Mouse (Mus musculus) embryonic facial prominence, embryonic 11.5 days (tissue): ENCODE measurements at regions not wholly inside any gene's neighbourhood (a gene's known extent, or its start where the extent isn't known, plus 50 kb on each side); places are given as distances from the start of the nearest gene placed in this dataset.

Experiments used
- ATAC-seq: fragments of 200-750 bp; cut with Nextera tagmentation; replicated peaks from 2 replicates; pipeline ENCODE4 v1.8.0; 2017; ENCODE audit warnings: low read depth; ENCODE audit not compliant: insufficient number of reproducible peaks, low FRiP score, low TSS enrichment
- DNase-seq: peaks from one replicate; pipeline ENCODE4 v3.0.0-alpha.2; 2015; ENCODE audit warnings: low spot score
- H3K27ac ChIP-seq: fragments of 300-500 bp; sonication (generic); replicated peaks from 2 replicates; pipeline ENCODE4 v1.5.1; 2014; ENCODE audit warnings: mild to moderate bottlenecking, low read depth, low read length, control low read depth
- H3K27me3 ChIP-seq: fragments of 300-500 bp; sonication (generic); 2 replicates; pipeline ENCODE4 v1.6.1; 2014; ENCODE audit warnings: mild to moderate bottlenecking, low read length, moderate library complexity, mixed read lengths; ENCODE audit not compliant: control insufficient read depth, insufficient read depth
- H3K36me3 ChIP-seq: fragments of 300-500 bp; sonication (generic); replicated peaks from 2 replicates; pipeline ENCODE4 v1.6.1; 2014; ENCODE audit warnings: low read depth, mild to moderate bottlenecking, low read length, moderate library complexity, mixed read lengths; ENCODE audit not compliant: control insufficient read depth, insufficient read depth
- H3K4me1 ChIP-seq: fragments of 300-500 bp; sonication (generic); 2 replicates; pipeline ENCODE4 v1.6.1; 2014; ENCODE audit warnings: low read length, mixed read lengths; ENCODE audit not compliant: control insufficient read depth, insufficient read depth
- H3K4me2 ChIP-seq: fragments of 300-500 bp; sonication (generic); 2 replicates; pipeline ENCODE4 v1.6.1; 2014; ENCODE audit warnings: low read depth, mild to moderate bottlenecking, control low read depth, low read length, moderate library complexity
- H3K4me3 ChIP-seq: fragments of 300-500 bp; sonication (generic); 2 replicates; pipeline ENCODE4 v1.5.1; 2014; ENCODE audit warnings: low read depth, low read length, control low read depth
- H3K9ac ChIP-seq: fragments of 300-500 bp; sonication (generic); replicated peaks from 2 replicates; pipeline ENCODE4 v1.6.1; 2014; ENCODE audit warnings: mild to moderate bottlenecking, control low read depth, low read length
- H3K9me3 ChIP-seq: fragments of 300-500 bp; sonication (generic); replicated peaks from 2 replicates; pipeline ENCODE4 v1.6.1; 2016; ENCODE audit warnings: mild to moderate bottlenecking, low read length, inconsistent platforms, mixed read lengths; ENCODE audit not compliant: control insufficient read depth
- WGBS: fragments of 180-500 bp; shearing (Covaris S2); extraction: QIAGEN DNeasy Blood & Tissue Kit; methylation state at CpG from one replicate; pipeline ENCODE4 v1.1.7; 2014; 5-methylcytosine and 5-hydroxymethylcytosine counted together

DNA sequence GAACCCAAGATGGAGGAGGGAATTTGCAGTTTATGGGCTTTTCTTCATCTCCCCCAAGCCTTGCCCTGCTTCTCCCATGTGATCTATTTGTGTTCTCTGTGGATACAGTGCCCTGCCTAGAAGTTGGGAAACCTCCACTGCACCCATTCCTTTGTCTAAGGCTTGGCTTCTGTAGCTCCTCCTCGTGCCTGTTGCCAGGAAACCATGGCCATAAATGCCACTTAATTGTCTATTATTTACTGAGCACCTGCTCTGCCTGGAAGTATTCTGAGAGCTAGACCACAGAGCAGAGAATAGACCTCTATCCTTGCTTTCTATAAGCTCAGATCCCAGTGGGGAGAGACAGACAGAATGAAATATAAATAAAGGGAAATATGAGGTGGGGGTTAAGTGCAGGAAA is 93.7 kb downstream of the Gm10604 start:
- ATAC-seq: no peak
- DNase-seq: no peak
- no peaks in the 10 kb centered on the region for H3K27me3 ChIP-seq

DNA sequence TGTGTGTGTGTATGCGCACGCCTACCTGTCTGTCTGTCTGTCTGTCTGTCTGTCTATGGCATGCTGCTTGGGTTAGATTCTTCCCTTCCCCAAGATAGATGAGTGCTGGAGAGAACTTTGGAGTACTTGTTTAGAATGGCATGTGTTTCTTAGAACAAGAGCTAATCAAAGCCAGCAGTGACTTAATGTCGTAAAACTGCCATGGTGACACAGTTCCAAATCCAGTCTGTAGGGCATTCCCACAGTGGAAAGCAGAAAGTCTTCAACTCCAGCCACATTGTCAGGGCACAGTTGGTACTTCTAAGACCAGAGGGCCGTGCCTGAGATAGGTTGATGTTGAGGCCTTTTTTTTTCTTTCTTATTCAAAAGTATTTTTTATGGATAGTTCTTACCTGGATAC is 95.6 kb downstream of the Gm10604 start:
- peak; percentile 72 for DNase-seq
- no peaks in the 10 kb centered on the region for H3K27me3 ChIP-seq
- no peak overlapping the region for H3K9ac ChIP-seq
- H3K4me2 ChIP-seq: no peak overlapping the region
- H3K9me3 ChIP-seq: no peaks in the 10 kb centered on the region
- 75% methylated on average over 4 of the region's 4 CpGs for WGBS
- no peak overlapping the region for H3K27ac ChIP-seq
- no peaks in the 10 kb centered on the region for H3K36me3 ChIP-seq
- H3K4me1 ChIP-seq: no peaks in the 10 kb centered on the region
- H3K4me3 ChIP-seq: no peak overlapping the region
- no peak for ATAC-seq

More for the DNA sequence above, 93.7 kb downstream of the Gm10604 start:
- WGBS: 42% methylated on average over 1 of the region's 1 CpGs
- Histone ChIP-seq H3K4me1 (no peaks in the 10 kb centered on the region), H3K27ac (no peak overlapping the region), H3K9me3 (no peaks in the 10 kb centered on the region), H3K9ac (no peak overlapping the region), H3K4me2 (no peak overlapping the region), H3K4me3 (no peak overlapping the region), H3K36me3 (no peaks in the 10 kb centered on the region)

DNA sequence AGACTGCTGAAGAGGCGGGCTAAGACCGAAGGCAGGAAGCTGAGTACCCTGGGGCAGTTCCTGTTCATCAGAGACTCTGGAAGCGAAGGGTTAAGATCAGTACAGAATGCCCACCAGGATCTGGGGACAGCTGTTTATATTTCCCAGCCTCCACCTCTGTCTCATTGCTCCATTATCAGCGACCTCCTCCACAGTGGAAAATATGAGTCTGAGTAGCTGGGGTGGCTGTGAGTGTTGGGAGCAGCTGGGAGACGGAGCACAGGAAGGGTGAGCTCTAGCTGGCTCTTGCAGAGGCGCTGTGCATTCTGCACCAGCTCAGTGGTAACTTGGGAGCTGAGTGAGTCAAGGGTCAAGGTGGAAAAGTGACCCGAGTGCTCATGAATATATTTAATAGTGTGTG is 96.2 kb downstream of the Gm10604 start:
- Histone ChIP-seq H3K4me1 (no peaks in the 10 kb centered on the region), H3K4me2 (no peak overlapping the region), H3K9me3 (no peaks in the 10 kb centered on the region), H3K36me3 (no peaks in the 10 kb centered on the region), H3K4me3 (no peak overlapping the region), H3K27ac (no peak overlapping the region), H3K27me3 (no peaks in the 10 kb centered on the region), H3K9ac (no peak overlapping the region)
- ATAC-seq (peak; percentile 49), DNase-seq (peak; percentile 62)
- 22% methylated on average over 7 of the region's 7 CpGs for WGBS

DNA sequence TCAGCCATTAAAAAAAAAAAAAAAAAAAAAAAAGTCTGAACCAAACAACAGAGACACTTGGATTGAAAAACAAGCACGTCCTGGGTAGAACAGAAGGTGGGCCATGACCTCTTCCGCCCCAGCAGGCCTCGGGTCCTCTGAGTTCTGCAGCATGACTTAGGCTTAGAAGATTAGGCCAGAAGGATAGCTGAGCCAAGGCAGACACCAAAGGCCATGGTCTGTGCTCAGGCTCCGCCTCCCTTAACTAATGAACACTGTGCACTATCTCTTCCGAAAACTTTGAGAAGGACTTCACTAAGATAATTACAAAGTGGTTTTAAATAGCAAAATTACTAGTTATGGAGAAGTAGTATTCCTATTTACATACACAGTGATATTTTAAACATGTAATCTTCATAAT is 97.8 kb downstream of the Gm10604 start:
- Histone ChIP-seq H3K4me1 (no peaks in the 10 kb centered on the region), H3K4me2 (no peak overlapping the region), H3K4me3 (no peak overlapping the region), H3K9me3 (no peaks in the 10 kb centered on the region), H3K9ac (no peak overlapping the region), H3K27ac (no peak overlapping the region), H3K36me3 (no peaks in the 10 kb centered on the region), H3K27me3 (no peaks in the 10 kb centered on the region)
- ATAC-seq (no peak), DNase-seq (no peak)
- 52% methylated on average over 5 of the region's 5 CpGs for WGBS

DNA sequence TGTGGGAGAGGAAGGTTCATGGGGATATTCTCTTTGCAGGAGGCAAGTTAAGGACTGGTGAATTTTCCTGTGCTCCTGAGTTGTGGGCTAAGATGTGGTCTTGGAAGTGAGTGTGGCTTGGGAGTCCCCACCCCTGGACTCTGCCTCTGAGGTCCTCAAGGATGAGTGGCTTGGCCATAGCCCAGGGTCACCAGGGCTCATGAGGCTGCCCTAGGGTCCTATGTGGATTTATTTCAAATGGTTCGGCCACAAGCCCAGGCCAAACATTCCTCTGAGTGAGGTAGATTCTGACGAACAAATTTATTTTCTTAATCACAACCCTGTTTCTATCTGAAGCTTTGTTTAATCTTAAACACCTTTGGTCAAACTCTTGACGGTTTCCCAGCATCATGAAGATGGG is 98.4 kb downstream of the Gm10604 start:
- 94% methylated on average over 3 of the region's 3 CpGs for WGBS
- Histone ChIP-seq H3K36me3 (no peaks in the 10 kb centered on the region), H3K9me3 (no peaks in the 10 kb centered on the region), H3K4me1 (no peaks in the 10 kb centered on the region), H3K9ac (no peak overlapping the region), H3K27ac (no peak overlapping the region), H3K4me3 (no peak overlapping the region), H3K4me2 (no peak overlapping the region), H3K27me3 (no peaks in the 10 kb centered on the region)
- ATAC-seq: no peak
- DNase-seq: no peak

DNA sequence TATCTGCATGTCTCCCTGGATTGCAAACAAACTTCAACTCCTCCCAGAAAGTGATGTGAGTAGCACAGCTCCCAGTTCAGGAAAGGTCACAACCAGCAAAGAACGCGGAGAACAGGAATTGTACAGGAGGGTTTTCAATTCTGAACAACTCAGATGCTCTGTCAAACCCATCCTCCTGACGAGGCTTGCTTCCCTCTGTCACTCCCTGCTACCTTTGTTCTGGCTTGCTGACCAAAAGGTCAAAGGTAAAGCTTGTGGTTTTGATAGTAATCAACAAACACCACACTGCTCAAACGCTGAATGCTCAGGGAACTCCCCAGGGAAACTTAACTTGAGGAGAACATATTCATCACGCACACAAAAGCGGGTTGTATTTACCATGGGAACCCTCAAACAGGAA is 102.4 kb downstream of the Gm10604 start:
- H3K4me2 ChIP-seq: no peak overlapping the region
- DNase-seq: no peak
- ATAC-seq: no peak
- 67% methylated on average over 6 of the region's 6 CpGs for WGBS
- H3K36me3 ChIP-seq: no peaks in the 10 kb centered on the region
- H3K9ac ChIP-seq: no peak overlapping the region
- H3K4me3 ChIP-seq: no peak overlapping the region
- H3K4me1 ChIP-seq: no peaks in the 10 kb centered on the region
- H3K27me3 ChIP-seq: no peaks in the 10 kb centered on the region
- no peak overlapping the region for H3K27ac ChIP-seq
- no peaks in the 10 kb centered on the region for H3K9me3 ChIP-seq

DNA sequence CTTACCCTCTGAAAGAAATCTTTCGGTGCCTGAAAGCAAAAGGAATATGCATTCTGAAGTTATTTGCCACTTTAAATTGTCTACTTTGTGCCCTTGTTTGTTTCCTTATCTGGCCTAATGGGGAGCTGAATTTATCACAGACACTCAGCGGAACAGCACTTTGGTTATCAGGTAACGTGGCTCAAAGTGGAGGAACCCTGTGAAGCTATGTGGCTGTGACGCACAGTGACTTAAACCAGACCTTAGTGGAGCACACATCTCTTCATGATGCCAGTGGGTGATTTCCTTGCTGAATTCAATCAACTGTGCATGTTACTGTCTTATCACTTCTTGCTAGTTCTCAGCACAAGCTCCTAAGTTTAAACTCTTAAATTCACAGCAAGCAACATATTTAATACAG is 103.1 kb downstream of the Gm10604 start:
- ATAC-seq (no peak), DNase-seq (no peak)
- Histone ChIP-seq H3K27me3 (no peaks in the 10 kb centered on the region), H3K36me3 (no peaks in the 10 kb centered on the region), H3K4me2 (no peak overlapping the region), H3K4me1 (no peaks in the 10 kb centered on the region), H3K9ac (no peak overlapping the region), H3K4me3 (no peak overlapping the region), H3K27ac (no peak overlapping the region), H3K9me3 (no peaks in the 10 kb centered on the region)
- WGBS: 84% methylated on average over 4 of the region's 4 CpGs

DNA sequence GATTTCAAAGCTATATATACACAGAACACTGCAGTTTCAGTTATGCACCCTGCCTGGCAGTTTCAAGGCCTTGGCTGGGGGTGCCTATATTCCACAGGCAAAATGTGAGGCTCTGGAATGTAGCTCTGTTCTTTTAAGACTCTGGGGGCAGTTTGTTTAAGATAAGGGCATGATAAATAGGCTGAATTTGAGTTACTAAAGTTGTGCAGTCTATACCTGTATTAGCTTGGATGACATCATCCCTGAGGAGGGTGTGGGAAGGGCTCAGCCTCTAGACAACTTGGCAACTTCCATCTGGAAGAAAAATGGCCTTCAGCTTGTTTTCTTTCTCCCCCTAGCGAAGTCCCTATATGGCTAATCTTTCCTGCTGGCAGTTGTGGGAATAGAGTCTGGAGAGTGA is 105.1 kb downstream of the Gm10604 start:
- Histone ChIP-seq H3K4me2 (no peak overlapping the region), H3K4me1 (no peaks in the 10 kb centered on the region), H3K27me3 (no peaks in the 10 kb centered on the region), H3K9ac (no peak overlapping the region), H3K4me3 (no peak overlapping the region), H3K36me3 (no peaks in the 10 kb centered on the region), H3K9me3 (no peaks in the 10 kb centered on the region), H3K27ac (no peak overlapping the region)
- ATAC-seq (no peak), DNase-seq (no peak)
- WGBS: 64% methylated on average over 1 of the region's 1 CpGs
